Mouse (Mus musculus) A20 (cell line): ENCODE measurements around the gene 4930522L14Rik.
A peak's percentile ranks its signal among the peaks of the same experiment; 100 is the strongest.
"Not testable (repeated sequence)": the region's sequence is repeated elsewhere in the genome, so short reads cannot be mapped to it uniquely, and the experiment has no call there.

Experiments
- DNase-seq: peaks from one replicate; pipeline ENCODE4 v3.0.0-alpha.2; 2011; ENCODE audit warnings: low read depth, low spot score

The 4930522L14Rik gene

GRCm38 (mm10) chr5:109751391-109752071, at the start of gene 4930522L14Rik:
4930522L14Rik (minus strand) TSS chr5:109751886.
- peak; percentile 89 for DNase-seq

GRCm38 (mm10) chr5:109801466-109801865, 49.8 kb upstream of the 4930522L14Rik start:
- not testable (repeated sequence) for DNase-seq

GRCm38 (mm10) chr5:109799948-109800347, 48.3 kb upstream of the 4930522L14Rik start:
- DNase-seq: not testable (repeated sequence)

- DNase-seq: peak; percentile 10
These were observed 45.3 kb upstream of the 4930522L14Rik start for GRCm38 (mm10) chr5:109797017-109797416.

GRCm38 (mm10) chr5:109795967-109796652, 44.4 kb upstream of the 4930522L14Rik start:
- DNase-seq: peak; percentile 87

GRCm38 (mm10) chr5:109752073-109752780, 541 bp upstream of the 4930522L14Rik start:
- peak; percentile 59 for DNase-seq

GRCm38 (mm10) chr5:109745081-109745480, 6.6 kb downstream of the 4930522L14Rik start:
- DNase-seq: peak; percentile 67

GRCm38 (mm10) chr5:109717341-109717740, 34.3 kb downstream of the 4930522L14Rik start:
- not testable (repeated sequence) for DNase-seq

GRCm38 (mm10) chr5:109691205-109691965, 60.3 kb downstream of the 4930522L14Rik start:
- DNase-seq: not testable (repeated sequence)

- peak; percentile 94 for DNase-seq
These were observed 61.0 kb downstream of the 4930522L14Rik start, which contains the start of gene 5430403G16Rik for GRCm38 (mm10) chr5:109690537-109691201. 5430403G16Rik (minus strand) TSS chr5:109691041.
